Mouse (Mus musculus) 3134 (cell line): ENCODE data around the gene Cdc42ep4.
A peak's percentile ranks its signal among the peaks of the same experiment; 100 is the strongest.

Experiments used
- DNase-seq: peaks from one replicate; pipeline ENCODE4 v3.0.0-alpha.2; 2011; ENCODE audit warnings: low spot score; ENCODE audit not compliant: insufficient read length; ENCODE audit errors: extremely low read depth

Cdc42ep4 gene

DNA sequence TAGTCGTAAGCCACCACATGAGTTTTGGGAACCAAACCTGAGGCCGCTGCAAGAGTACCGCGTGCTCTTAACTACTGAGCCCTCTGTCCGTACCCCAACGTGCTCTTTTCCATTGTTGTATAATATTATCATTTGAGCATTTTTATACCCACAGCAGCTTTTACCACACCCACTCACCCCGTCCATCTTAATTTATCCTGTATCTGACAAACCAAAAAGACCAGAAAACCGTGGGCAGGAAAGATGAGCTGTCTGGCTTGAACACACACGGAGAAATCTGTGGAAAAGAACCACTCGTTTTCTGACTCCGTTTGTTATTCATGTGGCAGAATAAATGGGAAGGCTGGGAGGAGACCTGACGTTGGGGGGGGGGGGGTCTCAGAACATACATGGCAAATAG, 61.2 kb downstream of the Cdc42ep4 start:
- no peak for DNase-seq

DNA sequence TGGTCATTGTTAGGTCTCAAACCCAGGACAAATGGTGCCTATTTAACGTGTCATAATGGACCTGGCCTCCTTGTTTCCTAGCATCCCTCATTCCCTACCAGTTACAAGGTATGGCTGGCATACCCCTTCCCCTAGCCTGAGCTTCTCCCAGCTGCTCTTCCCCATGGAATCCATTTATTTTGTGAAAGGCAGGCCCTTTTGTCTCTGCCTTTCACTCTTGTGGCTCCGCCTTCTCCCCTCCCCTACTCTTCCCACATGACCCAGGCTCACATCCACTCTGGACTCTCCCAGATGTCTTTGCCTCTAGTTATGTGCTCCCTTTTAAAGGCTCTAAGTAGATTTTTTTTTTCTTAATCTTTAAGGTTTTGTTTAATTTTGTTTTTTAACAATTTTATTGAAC, 64.7 kb downstream of the Cdc42ep4 start:
- no peak for DNase-seq

DNA sequence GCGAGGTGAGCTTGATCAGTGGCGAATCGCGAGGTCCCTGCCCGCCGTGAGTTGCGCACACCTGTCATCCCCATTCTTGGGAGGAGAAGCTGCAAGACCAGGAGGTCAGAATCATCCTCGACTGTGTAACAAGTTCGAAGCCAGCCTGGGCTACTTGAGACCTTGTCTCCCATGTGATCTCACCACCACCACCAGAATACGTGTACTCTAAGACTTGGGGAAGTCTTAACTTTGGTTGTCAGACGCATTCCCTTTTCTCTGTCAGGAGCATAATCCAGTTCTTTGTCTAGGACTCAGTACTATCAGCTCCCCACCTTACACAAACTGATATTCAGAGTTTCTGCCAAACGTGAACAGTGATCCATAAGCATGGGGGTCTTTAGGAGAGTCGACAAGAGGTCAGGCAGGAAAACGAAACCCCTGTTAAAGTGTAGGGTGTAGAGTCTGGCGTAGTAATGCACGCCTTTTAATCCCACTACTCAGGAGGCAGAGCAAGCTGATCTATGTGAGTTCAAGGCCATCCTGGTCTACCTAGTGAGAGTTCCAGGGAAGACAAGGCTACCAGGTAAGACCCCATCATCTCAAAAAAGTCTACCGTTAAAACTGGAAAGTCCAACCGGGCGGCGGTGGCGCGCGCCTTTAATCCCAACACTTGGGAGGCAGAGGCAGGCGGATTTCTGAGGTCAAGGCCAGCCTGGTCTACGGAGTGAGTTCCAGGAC, 66.8 kb downstream of the Cdc42ep4 start:
- no peak for DNase-seq

DNA sequence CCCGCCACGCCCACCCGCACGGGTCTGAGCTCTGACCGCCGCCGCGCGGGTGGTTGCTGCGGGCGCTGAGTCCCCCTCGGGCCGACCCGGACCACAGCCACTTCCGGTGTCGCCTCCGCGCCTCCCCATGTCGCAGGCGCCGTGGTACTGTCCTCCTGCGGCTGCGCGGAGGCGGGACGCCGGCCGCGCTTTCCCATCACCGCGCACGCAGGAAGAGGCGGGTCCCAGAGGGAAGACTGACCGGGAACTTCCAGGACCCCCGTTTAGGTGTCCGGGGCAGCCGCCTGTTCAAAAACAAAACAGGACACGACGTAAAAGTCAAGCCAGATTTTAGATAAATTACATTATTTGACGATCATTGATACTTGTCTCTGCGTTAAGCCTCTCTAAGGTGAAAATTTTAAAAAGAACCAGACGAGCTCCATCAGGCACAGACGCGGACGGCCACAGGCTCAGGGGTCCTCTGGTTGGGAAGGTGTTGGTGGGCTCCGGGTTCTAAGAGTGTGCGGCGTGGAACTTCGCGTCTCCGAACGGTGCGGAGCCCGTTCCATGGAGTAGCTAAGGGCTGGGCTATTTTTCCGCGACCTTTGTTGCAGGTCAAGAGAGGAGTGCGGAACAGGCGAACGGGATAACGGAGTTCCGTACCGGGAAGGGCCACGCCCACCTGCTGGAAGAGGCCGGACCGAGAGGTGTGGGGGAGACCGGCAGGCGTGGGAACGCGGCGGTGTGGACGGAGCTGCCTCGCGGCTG, 67.5 kb downstream of the Cdc42ep4 start, which contains the start of the genes Fam104a and D11Wsu47e:
Gene Fam104a (minus strand): TSS at position 199 of the 750 bp plus-strand sequence.
Gene D11Wsu47e (plus strand): TSS at position 456 of the 750 bp plus-strand sequence.
- peak; percentile 97 for DNase-seq

DNA sequence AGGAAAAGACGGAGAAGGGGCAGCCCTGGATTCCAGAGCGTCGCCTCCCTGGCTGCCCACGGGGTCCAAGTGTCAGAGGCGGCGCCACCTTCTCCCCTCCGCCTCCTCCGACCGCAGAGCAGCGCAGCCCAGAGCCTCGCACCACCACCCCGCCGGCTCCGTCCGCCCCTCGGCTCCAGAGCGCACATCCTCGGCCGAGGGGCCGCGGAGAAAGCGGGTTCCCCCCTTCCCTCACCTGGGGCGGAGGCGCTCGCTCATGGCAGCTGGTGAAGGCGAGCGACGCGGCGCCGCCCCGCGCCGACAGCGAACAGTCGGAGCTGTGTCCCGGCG, 68.1 kb downstream of the Cdc42ep4 start:
- no peak for DNase-seq

DNA sequence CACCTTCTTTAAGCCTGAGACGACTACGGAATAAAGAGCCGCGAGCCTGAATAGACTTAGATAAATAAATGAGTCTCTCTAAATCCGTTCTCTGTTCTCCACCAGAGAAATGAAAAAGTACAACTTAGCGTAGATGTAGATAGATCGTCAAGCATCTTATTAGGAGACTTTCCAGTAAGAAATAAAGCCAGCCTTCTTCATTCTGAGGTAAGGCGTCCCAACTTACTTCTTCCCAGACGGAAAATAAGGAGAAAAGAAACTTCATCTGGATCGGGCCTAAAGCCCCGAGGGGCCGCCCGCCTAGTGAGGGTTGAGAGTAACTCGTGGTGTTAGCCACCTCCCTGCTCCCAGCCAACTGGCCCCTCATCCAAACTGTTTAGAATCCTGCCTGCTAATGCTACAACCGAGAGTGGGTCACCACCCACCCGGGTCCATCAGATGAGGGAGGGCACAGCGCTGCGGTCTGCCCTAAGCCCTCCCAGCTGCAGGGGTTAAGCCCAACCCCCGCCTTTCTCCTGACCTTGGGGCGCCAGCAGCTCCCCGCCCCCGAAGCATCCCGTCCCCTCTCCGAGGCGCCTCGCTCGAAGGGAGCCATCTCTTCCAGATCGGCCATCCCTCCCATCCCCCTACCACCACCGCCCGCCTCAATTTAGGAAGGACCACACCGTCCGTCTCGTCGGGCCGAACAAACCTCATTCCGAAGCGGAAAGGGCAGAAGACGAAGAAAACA, 68.6 kb downstream of the Cdc42ep4 start:
- peak; percentile 71 for DNase-seq

DNA sequence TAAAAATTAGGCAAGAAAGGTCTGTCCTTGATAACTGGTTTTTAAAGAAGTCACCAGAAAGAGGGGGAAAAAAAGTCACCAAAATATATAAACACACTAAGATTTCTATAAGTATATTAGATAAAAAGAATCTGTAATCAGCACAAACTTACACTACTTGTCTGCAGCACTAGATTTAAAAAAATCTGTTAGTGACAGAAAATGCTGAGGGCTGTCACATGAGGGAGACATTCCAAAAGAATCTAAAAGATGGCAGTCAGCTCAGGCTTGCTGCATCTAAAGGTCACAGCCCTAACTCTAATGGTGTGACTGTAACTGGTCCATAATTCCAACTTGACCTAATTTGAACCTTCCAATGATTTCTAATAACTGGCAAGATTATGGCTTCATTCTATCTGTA, 69.7 kb downstream of the Cdc42ep4 start:
- DNase-seq: no peak

DNA sequence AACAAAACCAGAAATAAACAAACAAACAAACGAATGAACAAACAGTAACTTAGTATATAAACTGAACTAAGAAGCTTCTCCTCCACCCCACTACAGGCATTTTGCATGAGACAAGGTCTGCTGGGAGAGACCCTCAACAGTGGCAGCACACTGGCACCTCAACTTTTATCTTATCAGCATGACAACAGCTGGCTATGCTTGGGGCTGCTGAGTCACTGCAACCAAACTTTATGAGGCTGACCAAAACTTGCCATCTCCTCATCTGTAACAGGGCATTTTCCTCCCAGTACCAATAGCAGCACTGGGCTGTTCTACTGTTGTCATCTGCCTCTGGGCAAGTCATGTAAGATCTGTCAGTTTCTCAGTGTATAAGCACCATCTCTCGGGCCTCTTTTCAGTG, 70.7 kb downstream of the Cdc42ep4 start:
- DNase-seq: no peak

DNA sequence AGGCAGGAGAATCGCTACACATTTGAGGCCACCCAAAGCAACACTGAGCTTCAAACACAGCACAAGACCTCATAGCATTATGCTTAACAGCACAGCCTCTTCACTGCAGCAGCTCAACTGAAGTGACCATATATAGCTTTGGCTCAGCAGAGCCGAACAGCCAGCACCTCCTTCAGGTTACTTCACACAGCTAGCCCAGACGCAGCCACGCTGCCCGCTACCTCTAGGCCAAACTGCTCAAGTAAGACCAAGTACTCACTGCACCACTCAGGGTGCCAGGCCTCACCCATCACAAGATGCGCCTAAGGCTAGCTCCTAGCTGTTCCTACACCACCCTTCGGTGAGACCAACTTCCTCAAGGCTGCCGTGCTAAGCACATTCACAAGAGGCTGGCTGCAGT, 73.3 kb downstream of the Cdc42ep4 start:
- no peak for DNase-seq

DNA sequence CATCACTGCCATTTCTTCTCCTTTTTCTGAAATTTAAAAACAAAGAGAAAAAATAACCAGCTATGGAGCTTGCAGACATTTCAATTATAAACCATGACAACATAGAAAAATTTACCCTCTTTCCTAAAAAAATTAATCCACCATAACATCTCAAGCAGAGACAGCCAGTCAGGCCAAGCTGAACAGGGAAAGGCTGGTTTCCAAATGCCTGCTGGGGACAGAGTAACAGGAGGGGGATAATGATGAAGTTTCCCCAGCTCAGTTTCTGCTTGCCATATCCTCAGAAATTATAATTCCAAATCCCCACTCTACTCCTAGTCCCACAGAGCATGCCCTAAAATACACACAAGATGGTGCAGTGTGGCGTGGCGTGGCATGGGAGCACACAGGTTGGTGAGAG, 74.3 kb downstream of the Cdc42ep4 start:
- no peak for DNase-seq
